Mouse (Mus musculus): ENCODE measurements around the gene Sema5a. TPM values are rescaled to one million over a fixed set of nuclear protein-coding genes. Genes with fewer than 3 reads are reported as not detected.

Gene Sema5a
- polyA plus RNA-seq, 1 experiment from 2014 or later = 16.0 TPM

GRCm38 (mm10) chr15:32433833-32434155, 189.2 kb downstream of the Sema5a start:
- no peaks in the 10 kb centered on the region for H3K27me3 ChIP-seq (replicated peaks)
- no peaks in the 10 kb centered on the region for H3K9me3 ChIP-seq
- H3K9ac ChIP-seq = no peak overlapping the region
- no peak overlapping the region for H3K4me2 ChIP-seq (replicated peaks)
- no peaks in the 10 kb centered on the region for H3K36me3 ChIP-seq
- H3K4me1 ChIP-seq (replicated peaks) = no peaks in the 10 kb centered on the region
- ATAC-seq = no peak
- no peak overlapping the region for H3K27ac ChIP-seq
- no peak overlapping the region for H3K4me3 ChIP-seq (replicated peaks)

- Histone ChIP-seq H3K27ac (no peak overlapping the region), H3K27me3 (replicated peaks) (no peaks in the 10 kb centered on the region), H3K4me2 (replicated peaks) (no peak overlapping the region), H3K36me3 (no peaks in the 10 kb centered on the region), H3K4me1 (replicated peaks) (no peaks in the 10 kb centered on the region), H3K9ac (no peak overlapping the region), H3K4me3 (replicated peaks) (no peak overlapping the region), H3K9me3 (no peaks in the 10 kb centered on the region)
- no peak for ATAC-seq
These were observed 189.7 kb downstream of the Sema5a start for GRCm38 (mm10) chr15:32434274-32434673.

- Histone ChIP-seq H3K27me3 (replicated peaks) (no peaks in the 10 kb centered on the region), H3K4me3 (replicated peaks) (no peak overlapping the region), H3K27ac (no peak overlapping the region), H3K36me3 (no peaks in the 10 kb centered on the region), H3K4me1 (replicated peaks) (no peaks in the 10 kb centered on the region), H3K9me3 (no peaks in the 10 kb centered on the region), H3K9ac (no peak overlapping the region), H3K4me2 (replicated peaks) (no peak overlapping the region)
- WGBS = 26% methylated on average over 6 of the region's 6 CpGs
- no peak for ATAC-seq
These were observed 193.0 kb downstream of the Sema5a start for GRCm38 (mm10) chr15:32437654-32438053.

- no peak overlapping the region for H3K27ac ChIP-seq
These were observed 198.1 kb downstream of the Sema5a start for GRCm38 (mm10) chr15:32442745-32443144.

GRCm38 (mm10) chr15:32447558-32448349, 203.1 kb downstream of the Sema5a start:
- 53% methylated on average over 7 of the region's 7 CpGs for WGBS
- Histone ChIP-seq H3K9ac (no peak overlapping the region), H3K27me3 (replicated peaks) (no peaks in the 10 kb centered on the region), H3K4me3 (replicated peaks) (no peak overlapping the region), H3K27ac (no peak overlapping the region), H3K36me3 (no peaks in the 10 kb centered on the region), H3K4me2 (replicated peaks) (no peak overlapping the region), H3K4me1 (replicated peaks) (0 out of 2 replicates have a peak, but pooled peaks cover 2% of the 10 kb centered on the region), H3K9me3 (no peaks in the 10 kb centered on the region)
- ATAC-seq = no peak

More at GRCm38 (mm10) chr15:32442745-32443144, 198.1 kb downstream of the Sema5a start:
- Histone ChIP-seq H3K4me2 (replicated peaks) (no peak overlapping the region), H3K36me3 (no peaks in the 10 kb centered on the region), H3K4me1 (replicated peaks) (0 out of 2 replicates have a peak, but pooled peaks cover 2% of the 10 kb centered on the region), H3K4me3 (replicated peaks) (no peak overlapping the region), H3K9me3 (no peaks in the 10 kb centered on the region), H3K9ac (no peak overlapping the region), H3K27me3 (replicated peaks) (no peaks in the 10 kb centered on the region)
- no peak for ATAC-seq
- 55% methylated on average over 4 of the region's 4 CpGs for WGBS

GRCm38 (mm10) chr15:32459046-32459445, 214.4 kb downstream of the Sema5a start:
- Histone ChIP-seq H3K9me3 (no peaks in the 10 kb centered on the region), H3K4me2 (replicated peaks) (no peak overlapping the region), H3K4me1 (replicated peaks) (no peaks in the 10 kb centered on the region), H3K27me3 (replicated peaks) (no peaks in the 10 kb centered on the region), H3K9ac (no peak overlapping the region), H3K36me3 (no peaks in the 10 kb centered on the region), H3K4me3 (replicated peaks) (no peak overlapping the region), H3K27ac (no peak overlapping the region)
- 79% methylated on average over 2 of the region's 2 CpGs for WGBS
- ATAC-seq = no peak

- Histone ChIP-seq H3K9ac (no peak overlapping the region), H3K27me3 (replicated peaks) (no peaks in the 10 kb centered on the region), H3K4me3 (replicated peaks) (no peak overlapping the region), H3K4me1 (replicated peaks) (no peaks in the 10 kb centered on the region), H3K27ac (no peak overlapping the region), H3K36me3 (no peaks in the 10 kb centered on the region), H3K4me2 (replicated peaks) (no peak overlapping the region), H3K9me3 (no peaks in the 10 kb centered on the region)
- ATAC-seq = no peak
- WGBS = 70% methylated on average over 7 of the region's 7 CpGs
These were observed 215.6 kb downstream of the Sema5a start for GRCm38 (mm10) chr15:32460238-32460637.

- no peak overlapping the region for H3K9ac ChIP-seq
- H3K36me3 ChIP-seq = no peaks in the 10 kb centered on the region
- no peak overlapping the region for H3K4me2 ChIP-seq (replicated peaks)
- no peaks in the 10 kb centered on the region for H3K9me3 ChIP-seq
- no peaks in the 10 kb centered on the region for H3K27me3 ChIP-seq (replicated peaks)
- H3K4me3 ChIP-seq (replicated peaks) = no peak overlapping the region
- H3K27ac ChIP-seq = no peak overlapping the region
- no peak for ATAC-seq
- H3K4me1 ChIP-seq (replicated peaks) = no peaks in the 10 kb centered on the region
- WGBS = 30% methylated on average over 6 of the region's 6 CpGs
These were observed 227.0 kb downstream of the Sema5a start for GRCm38 (mm10) chr15:32471480-32472050.

- no peaks in the 10 kb centered on the region for H3K27me3 ChIP-seq (replicated peaks)
- H3K4me3 ChIP-seq (replicated peaks) = no peak overlapping the region
- H3K36me3 ChIP-seq = no peaks in the 10 kb centered on the region
- no peak overlapping the region for H3K9ac ChIP-seq
- ATAC-seq = no peak
- H3K27ac ChIP-seq = no peak overlapping the region
- H3K9me3 ChIP-seq = no peaks in the 10 kb centered on the region
- no peaks in the 10 kb centered on the region for H3K4me1 ChIP-seq (replicated peaks)
- H3K4me2 ChIP-seq (replicated peaks) = no peak overlapping the region
These were observed 236.1 kb downstream of the Sema5a start for GRCm38 (mm10) chr15:32480747-32481146.

GRCm38 (mm10) chr15:32485064-32485964, 240.7 kb downstream of the Sema5a start:
- no peak overlapping the region for H3K4me3 ChIP-seq (replicated peaks)
- no peak overlapping the region for H3K27ac ChIP-seq
- H3K27me3 ChIP-seq (replicated peaks) = no peaks in the 10 kb centered on the region
- no peak overlapping the region for H3K4me2 ChIP-seq (replicated peaks)
- no peaks in the 10 kb centered on the region for H3K36me3 ChIP-seq
- H3K9ac ChIP-seq = no peak overlapping the region
- no peaks in the 10 kb centered on the region for H3K4me1 ChIP-seq (replicated peaks)
- H3K9me3 ChIP-seq = no peaks in the 10 kb centered on the region
- WGBS = 84% methylated on average over 8 of the region's 8 CpGs
- ATAC-seq = no peak

- ATAC-seq = no peak
- no peak overlapping the region for H3K4me2 ChIP-seq (replicated peaks)
- WGBS = 38% methylated on average over 1 of the region's 1 CpGs
These were observed 243.4 kb downstream of the Sema5a start for GRCm38 (mm10) chr15:32487968-32488367.

GRCm38 (mm10) chr15:32494219-32494618, 249.6 kb downstream of the Sema5a start:
- Histone ChIP-seq H3K9ac (no peak overlapping the region), H3K27me3 (replicated peaks) (no peaks in the 10 kb centered on the region), H3K4me2 (replicated peaks) (no peak overlapping the region), H3K27ac (no peak overlapping the region), H3K36me3 (no peaks in the 10 kb centered on the region), H3K4me3 (replicated peaks) (no peak overlapping the region), H3K9me3 (no peaks in the 10 kb centered on the region), H3K4me1 (replicated peaks) (no peaks in the 10 kb centered on the region)
- 61% methylated on average over 5 of the region's 5 CpGs for WGBS
- ATAC-seq = no peak

More at GRCm38 (mm10) chr15:32487968-32488367, 243.4 kb downstream of the Sema5a start:
- Histone ChIP-seq H3K36me3 (no peaks in the 10 kb centered on the region), H3K9ac (no peak overlapping the region), H3K4me1 (replicated peaks) (no peaks in the 10 kb centered on the region), H3K4me3 (replicated peaks) (no peak overlapping the region), H3K9me3 (no peaks in the 10 kb centered on the region), H3K27me3 (replicated peaks) (no peaks in the 10 kb centered on the region), H3K27ac (no peak overlapping the region)

Data from intestine, embryonic 15.5 days (tissue).